In the genomic region with DNA sequence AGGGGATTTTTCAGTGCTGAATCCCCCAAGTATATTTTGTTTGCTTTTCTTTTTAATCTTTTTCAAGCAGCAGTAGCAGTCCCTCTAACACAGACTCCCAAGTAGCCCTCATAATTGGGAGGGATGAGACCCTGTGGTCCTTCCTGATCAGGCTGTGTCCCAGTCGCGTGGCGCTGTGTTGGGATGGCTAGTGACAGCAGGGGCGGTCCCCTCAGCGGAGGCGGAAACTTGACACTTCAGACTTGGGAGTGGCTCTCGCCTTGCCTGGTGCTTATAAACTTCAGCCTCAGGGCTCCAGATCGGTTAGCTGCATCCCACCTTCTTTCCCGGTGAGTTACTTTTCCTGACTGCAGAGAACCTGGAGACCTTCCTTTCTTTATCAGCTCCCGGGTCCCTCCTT, we compare ENCODE assay signal across 8 mouse cellular contexts. TPM values are rescaled to one million over a fixed set of nuclear protein-coding genes. Genes with fewer than 3 reads are reported as not detected.
DNase-seq lines count a peak whose midpoint lies in the region; ATAC-seq and TF ChIP-seq lines count a peak whose summit lies in the region.

No protein-coding gene starts in this region.

- TF ChIP-seq CTCF in lung, embryonic 14.5 days (IDR thresholded peaks at IDR 0.05; ENCODE audit: low read depth): no peak

- peak overlapping the region; percentile 54 for H3K9ac ChIP-seq in lung, embryonic 14.5 days
- peak overlapping the region; percentile 37 for H3K9ac ChIP-seq in neural tube, embryonic 15.5 days (replicated peaks)

- H3K9me3 ChIP-seq in lung, embryonic 14.5 days (ENCODE audit: low read depth, low read length): no peaks in the 10 kb centered on the region
- no peaks in the 10 kb centered on the region for H3K9me3 ChIP-seq in neural tube, embryonic 15.5 days (replicated peaks)

- peak; percentile 29 for DNase-seq in right cerebral cortex, postnatal 4 days
- no peak for DNase-seq in right cerebral cortex, adult 18-20 months
- DNase-seq in embryo, embryonic 11 days: peak; percentile 84
- peak; percentile 88 to 91 for DNase-seq in heart, adult 18-20 months
- peak; percentile 77 for DNase-seq in kidney, adult 11 months
- DNase-seq in lung, embryonic 14.5 days: peak; percentile 84
- peak; percentile 57 for DNase-seq in urinary bladder, postnatal 25 days (ENCODE audit: low spot score)

- H3K4me3 ChIP-seq in lung, embryonic 14.5 days (ENCODE audit: low read depth, low read length): peak overlapping the region; percentile 42
- peak overlapping the region; percentile 34 for H3K4me3 ChIP-seq in neural tube, embryonic 15.5 days (replicated peaks)

- H3K4me2 ChIP-seq in lung, embryonic 14.5 days: peak overlapping the region; percentile 86
- H3K4me2 ChIP-seq in neural tube, embryonic 15.5 days: peak overlapping the region; percentile 61

- peaks cover 4% of the 10 kb centered on the region for H3K4me1 ChIP-seq in lung, embryonic 14.5 days (ENCODE audit: insufficient read depth)
- H3K4me1 ChIP-seq in neural tube, embryonic 15.5 days: peaks cover 20% of the 10 kb centered on the region

- under 1% methylated on average over 10 of the region's 10 CpGs for whole genome bisulfite sequencing in lung, embryonic 14.5 days
- WGBS in neural tube, embryonic 15.5 days: 3% methylated on average over 10 of the region's 10 CpGs

- no peaks in the 10 kb centered on the region; the same call in 1 of the 2 replicates for H3K27me3 ChIP-seq in lung, embryonic 14.5 days (ENCODE audit: insufficient read depth, low read length)
- H3K27me3 ChIP-seq in neural tube, embryonic 15.5 days (replicated peaks): peaks cover 29% of the 10 kb centered on the region

- H3K27ac ChIP-seq in lung, embryonic 14.5 days (ENCODE audit: low read depth): peak overlapping the region; percentile 25; the same call in 1 of the 2 replicates
- H3K27ac ChIP-seq in neural tube, embryonic 15.5 days (replicated peaks): peak overlapping the region; percentile 30; the same call in 1 of the 2 replicates

- peak; percentile 88 for ATAC-seq in lung, embryonic 14.5 days (ENCODE audit: insufficient read depth)
- ATAC-seq in neural tube, embryonic 15.5 days (ENCODE audit: low FRiP score): no peak; the same call in 1 of the 2 replicates

- no peaks in the 10 kb centered on the region for H3K36me3 ChIP-seq in lung, embryonic 14.5 days (ENCODE audit: insufficient read depth)
- no peaks in the 10 kb centered on the region for H3K36me3 ChIP-seq in neural tube, embryonic 15.5 days

RNA-seq across cellular contexts. Expression of a gene that starts 0.5 kb away (rescaled TPM):
- 10 to 100 TPM; 29.6 to 31.2 TPM for total RNA-seq in heart, adult 18-20 months (2021)
- 27.3 and 32.2 TPM in 2 replicates for polyA plus RNA-seq in lung, embryonic 14.5 days (2014; fragmentation: Nextera tagmentation; extraction: Ambion mirVana)
- 11.7 and 16.8 TPM in 2 replicates for polyA plus RNA-seq in neural tube, embryonic 15.5 days (2015; fragmentation: Nextera tagmentation; extraction: Ambion mirVana)

RNA-seq across cellular contexts. Expression of a gene that starts 0.5 kb away (rescaled TPM):
- 1,000 to 10,000 TPM; 1,108 to 1,133 TPM for total RNA-seq in heart, adult 18-20 months (2021)
- polyA plus RNA-seq in lung, embryonic 14.5 days (2014; fragmentation: Nextera tagmentation; extraction: Ambion mirVana): 28.0 and 33.9 TPM in 2 replicates
- polyA plus RNA-seq in neural tube, embryonic 15.5 days (2015; fragmentation: Nextera tagmentation; extraction: Ambion mirVana): 23.5 and 29.1 TPM in 2 replicates

RNA-seq across cellular contexts. Expression of a gene that starts 5.4 kb away (rescaled TPM):
- 10 to 100 TPM; 90.0 to 96.6 TPM for total RNA-seq in heart, adult 18-20 months (2021)
- 103 and 109 TPM in 2 replicates for polyA plus RNA-seq in lung, embryonic 14.5 days (2014; fragmentation: Nextera tagmentation; extraction: Ambion mirVana)
- polyA plus RNA-seq in neural tube, embryonic 15.5 days (2015; fragmentation: Nextera tagmentation; extraction: Ambion mirVana): 169 TPM in 2 replicates

RNA-seq across cellular contexts. Expression of a gene that starts 12.0 kb away (rescaled TPM):
- under 1 TPM; 0.49 to 0.60 TPM for total RNA-seq in heart, adult 18-20 months (2021)
- 1.2 and 1.6 TPM in 2 replicates for polyA plus RNA-seq in lung, embryonic 14.5 days (2014; fragmentation: Nextera tagmentation; extraction: Ambion mirVana)
- 0.87 and 13.5 TPM in 2 replicates for polyA plus RNA-seq in neural tube, embryonic 15.5 days (2015; fragmentation: Nextera tagmentation; extraction: Ambion mirVana)

RNA-seq across cellular contexts. Expression of a gene that starts 22.4 kb away (rescaled TPM):
- total RNA-seq in heart, adult 18-20 months (2021): 10 to 100 TPM; 62.9 to 71.8 TPM
- 161 and 175 TPM in 2 replicates for polyA plus RNA-seq in lung, embryonic 14.5 days (2014; fragmentation: Nextera tagmentation; extraction: Ambion mirVana)
- polyA plus RNA-seq in neural tube, embryonic 15.5 days (2015; fragmentation: Nextera tagmentation; extraction: Ambion mirVana): 44.0 and 69.4 TPM in 2 replicates
